Mouse (Mus musculus) forebrain, embryonic 11.5 days (tissue): ENCODE data around the gene Fam102a. TPM values are rescaled to one million over a fixed set of nuclear protein-coding genes. Genes with fewer than 3 reads are reported as not detected.
A peak's percentile ranks its signal among the peaks of the same experiment; 100 is the strongest.
"Not testable (repeated sequence)": the region's sequence is repeated elsewhere in the genome, so short reads cannot be mapped to it uniquely, and the experiment has no call there.

ENCODE experiments used
- ATAC-seq: fragments of 200-750 bp; cut with Nextera tagmentation; replicated peaks from 2 replicates; pipeline ENCODE4 v1.8.0; 2017; ENCODE audit warnings: moderate TSS enrichment; ENCODE audit not compliant: low FRiP score
- DNase-seq: peaks from one replicate; pipeline ENCODE4 v3.0.0-alpha.2; 2017; ENCODE audit warnings: low spot score
- H3K27ac ChIP-seq: fragments of 300-500 bp; sonication (generic); 2 replicates; pipeline ENCODE4 v1.5.1; 2014; ENCODE audit warnings: low read depth, low read length
- H3K27me3 ChIP-seq: fragments of 300-500 bp; sonication (generic); 2 replicates; pipeline ENCODE4 v1.6.1; 2014; ENCODE audit warnings: mild to moderate bottlenecking, low read length, mixed read lengths; ENCODE audit not compliant: control insufficient read depth, insufficient read depth
- H3K36me3 ChIP-seq: fragments of 300-500 bp; sonication (generic); 2 replicates; pipeline ENCODE4 v1.6.1; 2014; ENCODE audit warnings: mild to moderate bottlenecking, low read length, moderate library complexity, mixed read lengths; ENCODE audit not compliant: control insufficient read depth, insufficient read depth
- H3K4me1 ChIP-seq: fragments of 300-500 bp; sonication (generic); replicated peaks from 2 replicates; pipeline ENCODE4 v1.6.1; 2014; ENCODE audit warnings: low read length, mixed read lengths; ENCODE audit not compliant: control insufficient read depth, insufficient read depth
- H3K4me2 ChIP-seq: fragments of 300-500 bp; sonication (generic); 2 replicates; pipeline ENCODE4 v1.6.1; 2014; ENCODE audit warnings: low read depth, mild to moderate bottlenecking, low read length, moderate library complexity, mixed read lengths; ENCODE audit not compliant: severe bottlenecking
- H3K4me3 ChIP-seq: fragments of 300-500 bp; sonication (generic); 2 replicates; pipeline ENCODE4 v1.5.1; 2014; ENCODE audit warnings: low read depth, low read length
- H3K9ac ChIP-seq: fragments of 300-500 bp; sonication (generic); 2 replicates; pipeline ENCODE4 v1.6.1; 2014; ENCODE audit warnings: low read length
- H3K9me3 ChIP-seq: fragments of 300-500 bp; sonication (generic); 2 replicates; pipeline ENCODE4 v1.6.1; 2016; ENCODE audit warnings: low read length, mixed read lengths; ENCODE audit not compliant: control insufficient read depth
- WGBS: fragments of 180-500 bp; shearing (Covaris S2); extraction: QIAGEN DNeasy Blood & Tissue Kit; methylation state at CpG from one replicate; pipeline ENCODE4 v1.1.7; 2014; 5-methylcytosine and 5-hydroxymethylcytosine counted together
- polyA plus RNA-seq: library from polyadenylated mRNA; unstranded; fragments of >200 nt; fragmentation: Nextera tagmentation; extraction: Ambion mirVana; gene quantifications from 2 replicates; pipeline ENCODE4 v1.2.1, GENCODE M21; 2014

Fam102a gene
- polyA plus RNA-seq = 10.4 and 10.6 TPM in 2 replicates

GRCm38 (mm10) chr2:32534733-32535471 lies at the start of gene Fam102a:
Fam102a (plus strand) TSS chr2:32535332.
- H3K4me3 ChIP-seq = peak within 1 kb of the TSS; percentile 89
- H3K27ac ChIP-seq = peak within 1 kb of the TSS; percentile 83
- whole genome bisulfite sequencing = under 1% methylated on average over 67 of the region's 67 CpGs
- peak within 1 kb of the TSS; percentile 90 for H3K9ac ChIP-seq
- no peaks in the 10 kb centered on the region for H3K27me3 ChIP-seq
- no peaks in the 10 kb centered on the region for H3K36me3 ChIP-seq
- H3K4me1 ChIP-seq = peaks cover 24% of the 10 kb centered on the region
- peak; percentile 100 for DNase-seq
- ATAC-seq = peak; percentile 96
- H3K9me3 ChIP-seq = no peaks in the 10 kb centered on the region
- peak within 1 kb of the TSS; percentile 91 for H3K4me2 ChIP-seq

GRCm38 (mm10) chr2:32485751-32486150 lies 49.4 kb upstream of the Fam102a start:
- Histone ChIP-seq H3K36me3 (no peaks in the 10 kb centered on the region), H3K27me3 (no peaks in the 10 kb centered on the region), H3K4me3 (no peak overlapping the region), H3K27ac (no peak overlapping the region), H3K4me2 (no peak overlapping the region), H3K9ac (no peak overlapping the region), H3K4me1 (no peaks in the 10 kb centered on the region), H3K9me3 (no peaks in the 10 kb centered on the region)
- ATAC-seq = no peak
- no peak for DNase-seq
- 98% methylated on average over 4 of the region's 4 CpGs for WGBS

- no peak overlapping the region for H3K4me2 ChIP-seq
- H3K27me3 ChIP-seq = no peaks in the 10 kb centered on the region
- H3K27ac ChIP-seq = no peak overlapping the region
- no peak overlapping the region for H3K4me3 ChIP-seq
- H3K36me3 ChIP-seq = no peaks in the 10 kb centered on the region
- H3K9ac ChIP-seq = no peak overlapping the region
- DNase-seq (no peak), ATAC-seq (no peak)
- 90% methylated on average over 9 of the region's 9 CpGs for WGBS
- H3K4me1 ChIP-seq = no peaks in the 10 kb centered on the region
- H3K9me3 ChIP-seq = no peaks in the 10 kb centered on the region
Measured at GRCm38 (mm10) chr2:32486155-32486554, 49.0 kb upstream of the Fam102a start.

- ATAC-seq = peak; percentile 61
- no peaks in the 10 kb centered on the region for H3K9me3 ChIP-seq
- no peak overlapping the region for H3K4me2 ChIP-seq
Measured at GRCm38 (mm10) chr2:32487124-32487623, 48.0 kb upstream of the Fam102a start.

GRCm38 (mm10) chr2:32488679-32489078 lies 46.5 kb upstream of the Fam102a start:
- H3K27ac ChIP-seq = no peak overlapping the region
- H3K9me3 ChIP-seq = no peaks in the 10 kb centered on the region
- ATAC-seq = no peak; the same call in 1 of the 2 replicates

More at GRCm38 (mm10) chr2:32487124-32487623, 48.0 kb upstream of the Fam102a start:
- Histone ChIP-seq H3K27ac (no peak overlapping the region), H3K9ac (no peak overlapping the region), H3K36me3 (no peaks in the 10 kb centered on the region), H3K27me3 (no peaks in the 10 kb centered on the region), H3K4me3 (no peak overlapping the region), H3K4me1 (no peaks in the 10 kb centered on the region)
- DNase-seq = peak; percentile 93
- WGBS = 7% methylated on average over 6 of the region's 6 CpGs

GRCm38 (mm10) chr2:32490730-32491129 lies 44.4 kb upstream of the Fam102a start:
- ATAC-seq, H3K9ac ChIP-seq, DNase-seq, H3K27me3 ChIP-seq, H3K27ac ChIP-seq, H3K36me3 ChIP-seq, H3K4me2 ChIP-seq, H3K9me3 ChIP-seq, H3K4me3 ChIP-seq, H3K4me1 ChIP-seq: not testable (repeated sequence)

More at GRCm38 (mm10) chr2:32488679-32489078, 46.5 kb upstream of the Fam102a start:
- Histone ChIP-seq H3K4me1 (no peaks in the 10 kb centered on the region), H3K27me3 (no peaks in the 10 kb centered on the region), H3K36me3 (no peaks in the 10 kb centered on the region), H3K9ac (no peak overlapping the region), H3K4me3 (no peak overlapping the region), H3K4me2 (no peak overlapping the region)
- 3% methylated on average over 5 of the region's 5 CpGs for WGBS
- DNase-seq = peak; percentile 88

GRCm38 (mm10) chr2:32492661-32493060 lies 42.5 kb upstream of the Fam102a start:
- whole genome bisulfite sequencing = 67% methylated on average over 2 of the region's 2 CpGs
- no peak overlapping the region for H3K4me3 ChIP-seq
- no peak overlapping the region for H3K27ac ChIP-seq
- no peaks in the 10 kb centered on the region for H3K4me1 ChIP-seq
- no peaks in the 10 kb centered on the region for H3K36me3 ChIP-seq
- no peak overlapping the region for H3K4me2 ChIP-seq
- DNase-seq = no peak
- no peaks in the 10 kb centered on the region for H3K27me3 ChIP-seq
- H3K9me3 ChIP-seq = no peaks in the 10 kb centered on the region
- ATAC-seq = no peak
- H3K9ac ChIP-seq = no peak overlapping the region

- Histone ChIP-seq H3K9me3 (no peaks in the 10 kb centered on the region), H3K27me3 (no peaks in the 10 kb centered on the region), H3K4me1 (no peaks in the 10 kb centered on the region), H3K4me2 (no peak overlapping the region), H3K27ac (no peak overlapping the region), H3K36me3 (no peaks in the 10 kb centered on the region), H3K4me3 (no peak overlapping the region), H3K9ac (no peak overlapping the region)
- DNase-seq (no peak), ATAC-seq (no peak)
- 82% methylated on average over 12 of the region's 12 CpGs for WGBS
Measured at GRCm38 (mm10) chr2:32493301-32493701, 41.8 kb upstream of the Fam102a start.

- no peaks in the 10 kb centered on the region for H3K9me3 ChIP-seq
- 74% methylated on average over 2 of the region's 2 CpGs for WGBS
- H3K36me3 ChIP-seq = no peaks in the 10 kb centered on the region
- DNase-seq (no peak), ATAC-seq (no peak)
- no peak overlapping the region for H3K27ac ChIP-seq
- H3K4me1 ChIP-seq = no peaks in the 10 kb centered on the region
- no peak overlapping the region for H3K9ac ChIP-seq
- H3K27me3 ChIP-seq = no peaks in the 10 kb centered on the region
- no peak overlapping the region for H3K4me2 ChIP-seq
- H3K4me3 ChIP-seq = no peak overlapping the region
Measured at GRCm38 (mm10) chr2:32494522-32494921, 40.6 kb upstream of the Fam102a start.
